Mouse (Mus musculus) mouse trophoblast stem cell (cell line): Measurements from ENCODE around the gene Armc2.

Source experiments
- in situ Hi-C, 2 experiments: fragments of 300-500 bp; cut with MseI, MboI; formaldehyde crosslinking; loops; 2 replicates in 1 of 2; 3 replicates in 1 of 2; pipeline ENCODE4 v1.15.1; 2025

The Armc2 gene

GRCm38 (mm10) chr10:41967915-41968635 is 50.2 kb downstream of the Armc2 start:
- in situ Hi-C loops, result loop anchor here in 1 of 2 experiments (10.0 kb wide), 1 partner anchor 143 kb away; no protein-coding TSS in a partner anchor

- in situ Hi-C loops, result loop anchor here in 1 of 2 experiments (10.0 kb wide), 1 partner anchor 138 kb away; no protein-coding TSS in a partner anchor
These were observed 55.5 kb downstream of the Armc2 start for GRCm38 (mm10) chr10:41962725-41963124.

DNA sequence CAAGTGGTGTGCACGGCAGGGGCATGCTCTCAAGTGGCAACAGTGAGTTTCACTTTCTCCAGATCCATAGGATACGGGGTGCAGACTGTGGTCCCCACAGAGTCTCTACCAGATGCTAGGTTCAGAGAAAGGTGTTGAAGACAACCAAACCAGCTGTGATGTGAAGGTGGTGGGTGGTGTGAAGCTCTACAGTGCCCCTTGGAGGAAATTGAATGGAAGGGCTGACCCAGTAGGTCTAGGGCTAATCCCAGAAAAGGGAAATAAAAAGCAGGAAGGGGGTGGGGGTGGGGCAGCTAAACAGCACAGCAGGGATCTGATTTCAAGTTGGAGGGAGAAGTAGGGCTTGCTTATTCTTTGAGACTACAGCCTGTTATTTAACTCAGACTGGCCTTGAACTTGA is 58.4 kb downstream of the Armc2 start:
- in situ Hi-C loops, result loop anchor here (10.0 kb wide), 2 partner anchors 125 to 135 kb away; no protein-coding TSS in a partner anchor

DNA sequence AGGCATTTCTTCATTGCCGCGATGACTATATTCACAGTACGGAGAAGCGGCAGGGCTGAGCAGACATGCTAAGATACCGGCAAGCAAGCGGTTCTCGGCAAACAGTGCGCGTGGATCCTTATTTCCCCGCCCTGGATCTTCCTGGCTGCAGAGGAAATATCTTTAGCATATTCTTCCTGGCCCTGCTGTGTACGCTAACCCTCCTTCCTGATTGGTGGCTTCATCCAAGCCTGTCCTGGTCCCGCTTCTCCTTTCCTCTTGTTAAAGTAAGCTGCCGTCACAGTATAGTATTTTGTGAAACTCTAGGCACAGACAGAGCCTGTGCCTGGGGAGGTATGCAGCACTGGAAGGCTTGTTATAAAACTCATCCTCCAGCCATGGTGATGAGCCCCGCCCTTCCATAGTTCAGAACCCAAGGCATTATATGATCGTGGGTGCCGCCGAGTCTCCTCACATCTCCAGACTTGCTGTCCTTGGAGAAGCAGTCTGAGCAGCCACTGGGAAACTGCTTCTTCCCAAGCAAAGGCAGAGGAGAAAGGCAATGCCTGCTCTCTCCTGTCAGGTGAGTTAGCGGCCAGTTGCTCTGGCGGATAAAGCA is 59.5 kb downstream of the Armc2 start:
- in situ Hi-C loops, result loop anchor here in 1 of 2 experiments (10.0 kb wide), 1 partner anchor 124 kb away; no protein-coding TSS in a partner anchor

GRCm38 (mm10) chr10:41957421-41958225 is 60.6 kb downstream of the Armc2 start:
- in situ Hi-C loops, result loop anchor here in 1 of 2 experiments (10.0 kb wide), 1 partner anchor 123 kb away; no protein-coding TSS in a partner anchor

- in situ Hi-C loops, result loop anchor here in 1 of 2 experiments (10.0 kb wide), 1 partner anchor 119 kb away; no protein-coding TSS in a partner anchor
These were observed 64.7 kb downstream of the Armc2 start for GRCm38 (mm10) chr10:41953528-41953864.

DNA sequence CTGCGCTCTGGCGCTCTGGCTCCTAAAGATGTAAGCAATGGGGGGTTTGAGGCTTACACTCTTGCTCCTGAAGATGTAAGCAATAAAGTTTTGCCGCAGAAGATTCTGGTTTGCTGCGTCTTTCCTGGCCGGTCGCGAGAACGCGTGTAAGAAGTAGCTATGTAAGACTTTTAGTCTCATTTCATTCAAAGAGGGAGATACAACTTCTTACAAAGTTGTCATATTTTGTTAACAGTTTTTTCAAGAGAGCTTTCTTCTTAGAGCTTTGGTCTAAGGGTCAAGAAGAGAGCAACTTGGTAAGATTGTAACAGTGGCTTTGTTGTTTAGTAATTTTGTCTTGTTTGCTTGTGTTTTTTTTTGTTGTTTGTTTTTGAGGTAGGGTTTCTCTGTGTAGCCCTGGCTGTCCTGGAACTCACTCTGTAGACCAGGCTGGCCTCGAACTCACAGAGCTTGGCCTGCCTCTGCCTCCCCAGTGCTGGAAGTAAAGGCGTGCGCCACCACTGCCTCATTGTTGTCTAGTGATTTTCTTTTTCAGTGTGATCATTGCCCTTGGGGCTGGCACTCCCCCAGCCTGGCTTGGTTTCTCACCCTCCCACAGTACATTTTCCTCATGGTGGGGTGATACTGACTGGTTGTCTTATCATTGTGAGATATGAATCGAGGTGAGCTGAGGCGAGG is 65.3 kb downstream of the Armc2 start:
- in situ Hi-C loops, result loop anchor here in 1 of 2 experiments (10.0 kb wide), 1 partner anchor 118 kb away; no protein-coding TSS in a partner anchor

- in situ Hi-C loops, result loop anchor here in 1 of 2 experiments (10.0 kb wide), 1 partner anchor 118 kb away; no protein-coding TSS in a partner anchor
These were observed 65.9 kb downstream of the Armc2 start for GRCm38 (mm10) chr10:41952354-41952753.

GRCm38 (mm10) chr10:41939090-41939489 is 79.2 kb downstream of the Armc2 start:
- in situ Hi-C loops, result no loop called here

DNA sequence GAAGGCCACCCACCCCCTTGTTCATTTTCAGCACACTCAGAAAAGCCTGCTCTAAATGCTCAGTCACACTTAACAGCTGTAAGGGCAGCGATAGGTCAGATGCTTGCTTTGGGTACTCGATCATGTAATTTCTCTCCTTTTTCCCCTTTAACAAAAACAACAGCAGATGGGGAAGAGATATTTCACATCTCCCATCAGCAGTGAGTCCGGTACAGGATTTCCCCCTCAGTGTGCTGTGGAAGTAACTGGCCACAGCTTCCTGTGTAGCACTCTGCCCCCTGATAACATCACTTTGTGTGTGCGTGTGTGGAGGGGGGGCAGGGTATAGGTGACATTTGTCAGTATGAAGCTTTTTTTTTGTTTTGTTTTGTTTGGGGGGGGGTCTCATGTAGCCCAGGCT is 81.1 kb downstream of the Armc2 start:
- in situ Hi-C loops, result no loop called here

GRCm38 (mm10) chr10:41936100-41936499 is 82.1 kb downstream of the Armc2 start:
- in situ Hi-C loops, result no loop called here

- in situ Hi-C loops, result no loop called here
These were observed 82.8 kb downstream of the Armc2 start for GRCm38 (mm10) chr10:41935476-41935829.

DNA sequence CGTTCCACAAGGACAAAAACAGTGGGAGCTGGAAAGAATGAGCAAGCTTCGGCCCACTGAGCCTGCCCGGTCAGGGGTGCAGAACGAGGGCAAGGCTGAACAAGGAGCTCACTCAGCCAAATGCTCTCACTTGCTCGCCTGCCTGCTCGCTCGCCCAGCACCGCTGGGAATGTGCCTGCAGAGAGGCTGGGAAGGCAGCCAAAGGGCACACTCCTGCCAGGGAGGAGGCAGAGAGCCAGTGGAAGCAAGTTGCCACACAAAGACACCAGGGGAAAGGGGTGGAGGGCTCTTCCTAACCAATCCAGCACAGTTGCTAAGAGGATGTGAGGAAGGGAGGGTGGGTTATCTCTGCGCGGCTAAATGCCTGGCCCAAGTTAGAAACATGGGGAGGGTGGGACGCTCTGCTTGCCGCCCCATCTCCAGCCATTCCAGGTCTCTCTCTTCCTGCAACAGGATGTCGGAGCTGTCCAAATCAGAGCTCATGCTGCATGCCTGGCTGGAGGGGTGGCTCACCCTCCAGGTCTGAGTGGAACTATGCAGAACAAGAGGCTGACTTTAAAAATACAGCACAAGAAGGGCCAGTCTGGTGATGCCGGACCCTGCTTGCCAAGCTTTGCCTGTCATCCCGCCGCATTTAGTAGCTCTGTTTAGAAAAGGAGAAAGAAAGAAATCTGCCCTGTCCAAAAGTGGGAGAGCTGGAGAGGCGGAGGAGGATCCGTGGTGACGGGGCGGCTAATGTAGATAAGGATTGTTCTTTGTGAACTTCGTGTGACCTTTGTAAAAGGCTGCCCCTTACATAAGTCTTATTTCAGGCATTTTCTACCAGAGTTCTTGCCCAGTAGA is 83.4 kb downstream of the Armc2 start:
- in situ Hi-C loops, result no loop called here

- in situ Hi-C loops, result no loop called here
These were observed 84.7 kb downstream of the Armc2 start for GRCm38 (mm10) chr10:41933536-41933935.

DNA sequence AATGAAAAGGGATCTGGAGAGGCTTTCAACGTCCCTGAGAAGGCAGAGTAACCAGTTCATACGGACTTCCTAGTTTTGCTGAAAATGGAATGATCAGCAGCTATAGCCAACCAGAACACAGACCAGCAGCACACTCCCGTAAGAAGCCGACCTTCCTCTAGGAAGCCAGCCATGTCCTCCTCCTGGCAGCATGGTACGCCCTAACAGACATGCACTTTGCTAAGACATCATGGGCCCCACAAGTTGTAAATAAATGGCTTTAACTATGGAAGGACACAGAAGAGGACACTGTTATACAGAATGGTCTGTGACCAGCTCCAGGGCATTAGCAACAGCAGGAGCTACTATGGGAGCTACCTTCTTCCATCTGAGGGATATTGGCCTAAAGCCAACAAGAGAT is 85.3 kb downstream of the Armc2 start:
- in situ Hi-C loops, result no loop called here

GRCm38 (mm10) chr10:41931962-41932361 is 86.3 kb downstream of the Armc2 start:
- in situ Hi-C loops, result no loop called here

DNA sequence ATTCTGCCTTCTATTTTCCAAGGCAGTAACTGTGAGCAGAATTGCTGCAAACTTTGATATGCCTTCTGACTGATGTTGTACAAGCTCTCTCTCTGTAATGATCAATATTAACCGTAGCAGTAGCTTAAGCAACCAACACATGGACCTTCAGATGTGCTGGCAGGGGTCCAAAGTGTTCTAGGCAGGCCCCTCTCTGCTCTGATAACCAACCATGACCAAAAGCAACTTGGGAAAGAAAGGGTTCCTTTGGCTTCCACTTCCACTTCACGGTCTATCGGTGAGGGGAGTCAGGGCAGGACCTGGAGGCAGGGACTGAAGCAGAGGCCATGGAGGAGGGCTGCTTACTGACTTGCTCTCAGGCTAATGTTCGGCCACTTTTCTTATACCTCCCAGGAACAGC is 87.3 kb downstream of the Armc2 start:
- in situ Hi-C loops, result no loop called here

- in situ Hi-C loops, result no loop called here
These were observed 91.5 kb downstream of the Armc2 start for GRCm38 (mm10) chr10:41926726-41927125.

DNA sequence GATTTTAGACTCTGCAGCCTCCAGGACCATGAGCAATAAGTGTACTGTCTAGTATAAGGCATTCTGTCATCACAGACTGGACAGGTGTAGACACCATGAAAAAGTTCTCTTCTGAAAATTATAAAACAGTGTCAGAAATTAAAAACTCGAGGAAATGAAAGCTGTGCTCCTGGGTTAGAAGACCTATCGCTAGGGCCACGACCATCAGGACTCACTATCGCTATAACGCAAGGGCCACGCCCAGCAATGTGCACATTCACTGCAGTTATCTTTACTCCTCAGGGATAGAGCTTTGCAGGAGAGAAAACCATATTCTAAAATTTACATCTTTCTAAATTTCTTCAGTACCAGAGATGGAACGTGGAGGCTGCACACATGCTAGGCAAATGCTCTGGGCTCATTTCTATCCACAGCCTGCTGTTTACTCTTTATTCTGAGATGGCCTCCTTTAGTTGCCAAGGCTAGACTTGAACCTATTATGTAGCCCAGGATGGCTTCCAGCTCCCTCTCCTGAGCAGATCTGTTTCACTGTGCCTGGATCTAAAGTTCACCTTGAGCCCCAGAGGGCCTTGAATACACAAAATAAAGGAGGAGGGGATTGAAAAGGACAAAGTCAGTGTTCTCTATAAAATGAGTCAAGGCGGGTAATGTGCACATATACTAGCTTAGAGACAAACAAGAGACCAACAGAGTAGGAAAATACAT is 105.8 kb downstream of the Armc2 start:
- in situ Hi-C loops, result no loop called here

- in situ Hi-C loops, result no loop called here
These were observed 109.3 kb downstream of the Armc2 start for GRCm38 (mm10) chr10:41908899-41909298.
